Mouse (Mus musculus) lung, postnatal 0 days (tissue): ENCODE measurements around the gene Gramd4. TPM values are rescaled to one million over a fixed set of nuclear protein-coding genes. Genes with fewer than 3 reads are reported as not detected.
"Not testable (repeated sequence)": the region's sequence is repeated elsewhere in the genome, so short reads cannot be mapped to it uniquely, and the experiment has no call there.

Experiments used
- ATAC-seq: fragments of 200-750 bp; cut with Nextera tagmentation; 2 replicates; pipeline ENCODE4 v1.8.0; 2017; ENCODE audit warnings: moderate library complexity
- DNase-seq: peaks from one replicate; pipeline ENCODE4 v3.0.0-alpha.2; 2016; ENCODE audit warnings: low spot score
- H3K27ac ChIP-seq: fragments of 300-500 bp; sonication (generic); 2 replicates; pipeline ENCODE4 v1.5.1; 2014; ENCODE audit warnings: antibody characterized with exemption, mild to moderate bottlenecking, low read length, mixed read lengths
- H3K27me3 ChIP-seq: fragments of 300-500 bp; sonication (generic); replicated peaks from 2 replicates; pipeline ENCODE4 v1.6.1; 2014; ENCODE audit warnings: low read length, mixed read lengths; ENCODE audit not compliant: insufficient read depth
- H3K36me3 ChIP-seq: fragments of 300-500 bp; sonication (generic); 2 replicates; pipeline ENCODE4 v1.6.1; 2014; ENCODE audit warnings: low read length, mixed read lengths; ENCODE audit not compliant: insufficient read depth
- H3K4me1 ChIP-seq: fragments of 300-500 bp; sonication (generic); 2 replicates; pipeline ENCODE4 v1.6.1; 2014; ENCODE audit warnings: antibody characterized with exemption, low read depth, low read length, mixed read lengths; ENCODE audit not compliant: insufficient read depth
- H3K4me2 ChIP-seq: fragments of 300-500 bp; sonication (generic); replicated peaks from 2 replicates; pipeline ENCODE4 v1.6.1; 2014; ENCODE audit warnings: low read depth, mild to moderate bottlenecking, low read length, moderate library complexity, mixed read lengths
- H3K4me3 ChIP-seq: fragments of 300-500 bp; sonication (generic); 2 replicates; pipeline ENCODE4 v1.5.1; 2014; ENCODE audit warnings: low read depth, low read length
- H3K9ac ChIP-seq: fragments of 300-500 bp; sonication (generic); replicated peaks from 2 replicates; pipeline ENCODE4 v1.6.1; 2014; ENCODE audit warnings: low read depth, mild to moderate bottlenecking
- H3K9me3 ChIP-seq: fragments of 300-500 bp; sonication (generic); 2 replicates; pipeline ENCODE4 v1.6.1; 2016; ENCODE audit warnings: low read length, mixed read lengths
- CTCF ChIP-seq: IDR thresholded peaks from 2 replicates; pipeline ENCODE4 v1.5.1; 2016; ENCODE audit warnings: antibody characterized with exemption, mild to moderate bottlenecking
- EP300 ChIP-seq: IDR thresholded peaks from 2 replicates; pipeline ENCODE4 v1.6.1; 2016; ENCODE audit warnings: antibody characterized with exemption, mild to moderate bottlenecking, control low read depth
- WGBS: fragments of 180-500 bp; shearing (Covaris S2); extraction: QIAGEN DNeasy Blood & Tissue Kit; methylation state at CpG from one replicate; pipeline ENCODE4 v1.1.7; 2014; 5-methylcytosine and 5-hydroxymethylcytosine counted together
- polyA plus RNA-seq: library from polyadenylated mRNA; unstranded; fragments of >200 nt; fragmentation: Nextera tagmentation; extraction: Ambion mirVana; gene quantifications from 2 replicates; pipeline ENCODE4 v1.2.1, GENCODE M21; 2015

The Gramd4 gene
- polyA plus RNA-seq, 1 experiment from 2014 or later = 11.1 TPM

DNA sequence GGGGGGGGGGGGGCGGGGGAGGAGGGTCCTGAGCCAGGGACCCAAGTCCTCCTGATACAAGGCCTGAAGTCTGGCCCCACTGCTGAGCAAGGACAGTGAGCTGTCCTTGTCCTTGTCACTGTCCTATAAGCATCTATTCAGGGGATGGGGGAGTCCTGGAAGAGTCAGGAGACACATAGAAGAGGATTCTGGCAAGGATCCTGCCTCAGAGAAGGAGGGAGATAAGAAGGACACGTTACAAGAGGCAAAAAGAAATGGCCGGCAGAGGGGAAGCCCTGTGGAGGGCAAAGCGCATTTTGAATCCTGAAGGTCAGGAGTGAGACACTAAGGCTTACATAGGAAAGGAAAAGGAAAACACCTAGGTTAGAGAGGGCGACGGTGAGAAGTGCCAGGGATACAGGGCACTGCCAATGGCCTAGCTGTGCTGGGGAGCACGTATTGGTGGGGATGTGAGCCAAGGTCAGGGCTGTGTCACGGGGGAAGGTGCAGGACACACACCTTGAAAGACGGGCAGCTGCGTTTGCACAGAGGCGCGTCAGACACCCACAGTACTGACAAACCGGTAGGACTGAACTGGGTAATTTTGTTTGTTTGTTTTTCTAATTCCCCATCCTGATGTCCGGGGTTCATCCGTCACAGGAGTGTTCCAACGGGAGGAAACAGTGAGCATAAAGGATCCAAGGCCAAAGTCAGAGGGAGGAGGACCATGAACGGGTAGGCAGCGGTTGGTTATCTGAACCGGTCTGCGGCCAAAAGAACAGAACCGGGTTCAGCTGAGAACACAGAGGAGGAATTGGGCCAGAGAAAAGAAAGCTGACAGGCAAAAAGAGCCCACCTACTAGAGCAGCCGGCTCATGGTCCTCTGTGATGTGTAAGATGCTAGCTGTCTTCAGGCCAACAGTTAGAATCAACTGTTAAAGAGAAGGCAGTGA is 119.5 kb downstream of the Gramd4 start:
- no peak for TF ChIP-seq CTCF
- no peak for TF ChIP-seq EP300
- peak; percentile 74 for ATAC-seq

DNA sequence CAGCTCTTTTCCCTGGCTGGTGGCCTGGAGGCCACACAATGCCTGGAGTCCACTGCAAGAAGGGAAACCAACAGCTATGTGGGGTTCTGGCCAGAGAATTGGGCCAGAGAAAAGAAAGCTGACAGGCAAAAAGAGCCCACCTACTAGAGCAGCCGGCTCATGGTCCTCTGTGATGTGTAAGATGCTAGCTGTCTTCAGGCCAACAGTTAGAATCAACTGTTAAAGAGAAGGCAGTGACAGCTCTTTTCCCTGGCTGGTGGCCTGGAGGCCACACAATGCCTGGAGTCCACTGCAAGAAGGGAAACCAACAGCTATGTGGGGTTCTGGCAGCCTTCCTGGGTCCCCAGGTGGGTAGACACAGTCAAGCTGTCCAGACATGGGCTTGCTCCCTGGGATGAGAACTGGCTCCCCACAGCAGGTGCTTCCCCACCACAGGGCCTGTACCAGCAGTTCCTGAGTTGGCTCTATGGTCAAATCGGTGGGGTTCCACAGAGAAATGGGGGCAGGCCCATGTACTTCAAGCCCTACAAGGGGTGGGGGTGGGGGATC is 120.3 kb downstream of the Gramd4 start:
- ATAC-seq (peak; percentile 72), DNase-seq (peak; percentile 22)
- not testable (repeated sequence) for H3K27me3 ChIP-seq, H3K4me3 ChIP-seq, H3K36me3 ChIP-seq, H3K9ac ChIP-seq, H3K27ac ChIP-seq, H3K4me2 ChIP-seq, H3K9me3 ChIP-seq
- peak; percentile 31; the same call in 1 of the 2 replicates for TF ChIP-seq EP300
- 83% methylated on average over 2 of the region's 2 CpGs for WGBS
- H3K4me1 ChIP-seq = peaks cover 13% of the 10 kb centered on the region

More for the DNA sequence above, 119.5 kb downstream of the Gramd4 start:
- Histone ChIP-seq H3K4me2 (no peak overlapping the region), H3K4me3 (no peak overlapping the region), H3K9me3 (no peaks in the 10 kb centered on the region), H3K27me3 (no peaks in the 10 kb centered on the region), H3K9ac (no peak overlapping the region), H3K36me3 (no peaks in the 10 kb centered on the region), H3K4me1 (peaks cover 8% of the 10 kb centered on the region), H3K27ac (peak overlapping the region; percentile 51; the same call in 1 of the 2 replicates)
- peak; percentile 52 for DNase-seq
- 42% methylated on average over 21 of the region's 22 CpGs for WGBS

DNA sequence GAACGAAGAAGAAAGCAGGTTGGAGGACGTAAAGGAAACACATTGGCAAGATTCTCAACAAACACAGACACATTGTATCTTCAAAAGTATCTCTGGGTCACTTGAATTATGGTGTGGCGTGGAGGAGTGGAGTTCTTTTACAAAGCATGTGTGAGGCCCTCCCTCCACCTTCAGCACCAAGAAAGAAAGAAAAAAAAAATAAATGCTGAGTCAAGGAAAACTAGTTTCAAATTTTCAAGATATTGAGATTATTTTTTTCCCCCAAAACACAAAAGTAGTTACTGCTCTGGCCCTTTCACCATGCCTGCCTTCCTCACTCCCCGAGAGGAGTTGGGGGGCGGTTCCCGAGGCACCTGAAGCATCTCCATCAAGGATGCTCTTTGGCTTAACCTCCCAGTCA is 121.1 kb downstream of the Gramd4 start:
- Histone ChIP-seq H3K4me2 (no peak overlapping the region), H3K27me3 (no peaks in the 10 kb centered on the region), H3K4me3 (no peak overlapping the region), H3K9ac (no peak overlapping the region), H3K4me1 (peaks cover 6% of the 10 kb centered on the region), H3K36me3 (no peaks in the 10 kb centered on the region), H3K27ac (no peak overlapping the region), H3K9me3 (no peaks in the 10 kb centered on the region)
- ATAC-seq (no peak), DNase-seq (no peak)
- TF ChIP-seq EP300 (no peak), CTCF (no peak)
- WGBS = 85% methylated on average over 6 of the region's 6 CpGs

DNA sequence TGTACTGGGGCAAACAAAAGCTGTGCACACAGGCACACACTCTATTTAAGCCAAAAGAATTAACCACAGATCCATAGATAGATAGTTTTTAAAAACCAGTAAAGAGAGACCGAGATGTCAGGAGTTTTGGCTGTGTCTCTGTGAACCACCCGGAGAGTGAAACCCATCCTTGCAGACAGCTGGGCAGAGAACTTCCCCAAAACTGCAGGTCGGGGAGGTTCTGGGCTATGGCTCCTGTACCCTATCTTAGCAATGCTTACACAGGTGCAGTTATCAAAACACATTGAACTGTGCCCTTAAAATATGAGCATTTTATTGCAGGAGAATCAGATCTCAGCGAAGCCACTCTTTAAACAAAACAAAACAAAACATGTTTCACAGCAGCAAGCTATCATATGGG is 122.9 kb downstream of the Gramd4 start:
- Histone ChIP-seq H3K4me1 (peaks cover 6% of the 10 kb centered on the region), H3K4me3 (no peak overlapping the region), H3K9ac (no peak overlapping the region), H3K9me3 (no peaks in the 10 kb centered on the region), H3K27ac (no peak overlapping the region), H3K4me2 (no peak overlapping the region), H3K27me3 (no peaks in the 10 kb centered on the region), H3K36me3 (no peaks in the 10 kb centered on the region)
- 72% methylated on average over 4 of the region's 4 CpGs for WGBS
- no peak for TF ChIP-seq EP300
- no peak for TF ChIP-seq CTCF
- DNase-seq = no peak
- ATAC-seq = no peak

DNA sequence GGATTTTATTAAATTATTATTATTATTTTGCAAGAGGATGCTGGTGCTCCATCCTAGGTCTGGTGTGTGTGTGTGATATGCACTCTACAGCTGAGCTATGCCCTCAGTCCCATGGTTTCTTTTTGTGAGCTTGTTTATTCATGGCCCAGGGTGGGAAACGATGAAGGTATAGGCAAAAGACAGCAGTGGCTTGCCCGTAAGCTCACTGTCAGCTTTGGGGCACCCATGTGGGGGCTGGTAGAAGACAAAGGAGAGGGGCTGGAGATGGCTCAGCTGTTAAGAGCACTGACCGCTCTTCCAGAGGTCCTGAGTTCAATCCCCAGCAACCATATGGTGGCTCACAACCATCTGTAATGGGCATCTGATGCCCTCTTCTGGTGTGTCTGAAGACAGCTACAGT is 123.8 kb downstream of the Gramd4 start:
- H3K4me1 ChIP-seq, H3K27me3 ChIP-seq, H3K4me2 ChIP-seq, DNase-seq, H3K4me3 ChIP-seq, H3K9me3 ChIP-seq, H3K9ac ChIP-seq, H3K27ac ChIP-seq, H3K36me3 ChIP-seq, ATAC-seq: not testable (repeated sequence)
- WGBS = 85% methylated on average over 3 of the region's 3 CpGs

DNA sequence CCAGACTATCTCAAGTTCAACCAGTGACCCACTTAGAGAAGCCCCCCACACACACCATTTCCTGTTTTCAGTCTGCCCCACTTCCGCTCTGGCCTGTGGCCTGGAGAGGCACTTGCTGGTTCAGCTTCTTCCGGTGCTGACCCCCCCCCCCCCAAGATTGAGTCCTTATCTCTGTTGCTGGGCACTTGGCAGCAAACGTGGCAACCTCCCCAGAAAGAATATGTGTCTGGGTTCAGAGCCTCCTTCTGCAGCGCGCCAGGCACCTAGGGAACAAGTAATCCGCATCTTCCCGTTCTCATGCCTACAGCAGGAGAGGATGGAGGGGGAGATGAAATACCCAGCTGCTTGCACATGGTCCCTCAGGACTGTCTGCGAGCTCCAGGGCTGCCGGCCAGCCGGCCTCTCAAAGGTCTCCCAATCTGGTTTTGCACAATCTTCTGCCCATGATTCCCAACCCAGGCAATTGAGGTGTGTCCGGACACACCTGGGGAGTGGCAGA is 124.5 kb downstream of the Gramd4 start:
- Histone ChIP-seq H3K4me3 (no peak overlapping the region), H3K36me3 (no peaks in the 10 kb centered on the region), H3K4me1 (peaks cover 8% of the 10 kb centered on the region), H3K27ac (peak overlapping the region; percentile 64), H3K9me3 (no peaks in the 10 kb centered on the region), H3K9ac (no peak overlapping the region; the same call in 1 of the 2 replicates), H3K4me2 (peak overlapping the region; percentile 32), H3K27me3 (no peaks in the 10 kb centered on the region)
- no peak for TF ChIP-seq CTCF
- peak; percentile 57; the same call in 1 of the 2 replicates for TF ChIP-seq EP300
- DNase-seq (peak; percentile 68), ATAC-seq (peak; percentile 11)
- 11% methylated on average over 11 of the region's 11 CpGs for WGBS
